Mouse (Mus musculus) embryo, embryonic 10.5 days (tissue): ENCODE measurements around the gene Kcnh1.

Experiments
- DNase-seq: peaks from one replicate; pipeline ENCODE4 v3.0.0-alpha.2; 2015; ENCODE audit warnings: low spot score

Gene Kcnh1

DNA sequence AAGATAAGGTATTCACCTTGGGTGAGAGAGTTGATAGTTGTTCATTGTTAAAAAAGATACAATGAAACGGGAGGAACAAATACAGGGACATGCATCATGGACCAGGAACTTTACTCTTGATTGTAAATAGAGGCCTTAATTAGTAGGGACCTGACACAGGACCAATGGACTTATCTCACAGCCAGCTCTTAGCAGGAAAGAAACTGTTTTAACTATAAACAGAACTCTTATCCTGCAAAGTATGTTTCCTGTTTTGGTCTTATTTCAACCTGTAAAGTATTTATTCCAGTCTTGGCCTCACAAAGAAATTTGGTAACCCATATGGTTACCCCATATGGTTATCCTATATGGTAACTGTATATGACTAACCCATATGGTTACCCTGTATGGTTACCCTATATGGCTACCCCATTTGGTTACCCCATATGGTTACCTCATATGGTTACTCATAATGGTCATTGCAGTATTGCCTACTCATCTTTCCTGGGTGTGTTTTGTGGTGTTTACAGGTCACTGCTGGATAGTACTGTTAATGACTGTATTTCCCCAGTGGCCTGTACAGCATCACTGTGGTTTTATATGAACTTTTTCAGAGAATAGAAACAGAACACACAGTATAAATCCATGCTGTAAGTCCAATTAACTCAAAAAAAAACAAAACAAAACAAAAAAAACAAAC is 125.0 kb downstream of the Kcnh1 start:
- no peak for DNase-seq

GRCm38 (mm10) chr1:192324223-192324622 is 133.6 kb downstream of the Kcnh1 start:
- peak; percentile 35 for DNase-seq

DNA sequence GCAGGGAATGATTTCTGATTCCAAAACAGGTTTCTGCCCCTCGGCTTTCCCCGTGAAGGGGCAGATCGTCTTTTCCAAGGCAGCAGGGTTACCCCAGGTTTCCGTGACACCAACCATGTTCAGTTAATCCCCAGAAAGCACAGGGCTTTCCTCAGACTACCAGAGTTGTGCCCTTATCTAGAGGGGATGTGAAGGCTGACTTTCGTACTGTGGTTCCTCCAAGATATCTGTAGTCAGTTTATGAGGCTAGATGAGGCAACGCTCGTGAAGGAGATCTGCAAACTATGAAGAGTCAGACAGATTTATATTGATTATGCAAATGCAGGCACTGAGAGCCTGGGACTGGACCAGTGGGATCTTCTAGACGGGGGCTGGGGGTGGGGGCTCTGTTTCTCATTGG is 136.5 kb downstream of the Kcnh1 start:
- no peak for DNase-seq

DNA sequence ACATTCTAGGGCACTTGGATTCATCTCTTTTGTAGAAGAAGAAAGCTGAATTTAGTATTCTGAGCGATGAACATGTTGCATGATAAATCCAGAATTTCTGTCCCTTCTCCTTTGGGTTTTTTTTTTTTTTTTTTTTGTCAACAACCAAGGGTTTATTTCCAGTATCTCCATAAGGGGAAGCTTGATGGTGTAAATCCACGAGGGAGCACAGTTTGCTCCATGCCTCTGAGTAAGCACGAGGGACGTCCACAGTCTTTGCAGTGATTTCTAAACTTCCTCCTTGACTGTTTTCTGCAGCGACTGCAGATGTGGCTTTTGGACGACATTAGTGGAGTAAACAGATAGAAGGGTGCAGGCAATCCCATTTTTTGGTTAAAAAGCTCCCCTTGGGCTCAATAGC is 140.6 kb downstream of the Kcnh1 start:
- DNase-seq, result no peak

DNA sequence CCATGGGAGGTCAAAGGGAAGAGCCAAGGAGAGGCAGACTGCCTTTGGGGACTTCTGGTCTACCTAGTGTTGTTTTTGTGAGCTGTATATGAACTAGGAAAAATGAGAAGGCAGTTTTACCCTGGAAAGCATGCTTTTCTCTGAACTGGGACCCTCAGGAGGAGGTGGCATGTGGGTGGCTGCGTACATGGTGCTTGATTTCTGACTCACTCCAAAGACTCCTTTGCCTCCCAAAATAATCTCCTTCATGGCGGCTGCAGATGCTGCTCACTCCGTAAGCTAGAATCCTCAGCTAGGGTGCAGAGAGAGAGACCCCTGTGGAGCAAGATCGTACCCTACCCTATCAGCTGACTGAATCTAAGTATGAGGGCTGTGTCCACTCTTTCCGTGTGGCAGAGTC is 145.5 kb downstream of the Kcnh1 start:
- no peak for DNase-seq

- no peak for DNase-seq
Observed at GRCm38 (mm10) chr1:192339361-192340077, 148.9 kb downstream of the Kcnh1 start.

GRCm38 (mm10) chr1:192341774-192342173 is 151.2 kb downstream of the Kcnh1 start:
- DNase-seq, result no peak

DNA sequence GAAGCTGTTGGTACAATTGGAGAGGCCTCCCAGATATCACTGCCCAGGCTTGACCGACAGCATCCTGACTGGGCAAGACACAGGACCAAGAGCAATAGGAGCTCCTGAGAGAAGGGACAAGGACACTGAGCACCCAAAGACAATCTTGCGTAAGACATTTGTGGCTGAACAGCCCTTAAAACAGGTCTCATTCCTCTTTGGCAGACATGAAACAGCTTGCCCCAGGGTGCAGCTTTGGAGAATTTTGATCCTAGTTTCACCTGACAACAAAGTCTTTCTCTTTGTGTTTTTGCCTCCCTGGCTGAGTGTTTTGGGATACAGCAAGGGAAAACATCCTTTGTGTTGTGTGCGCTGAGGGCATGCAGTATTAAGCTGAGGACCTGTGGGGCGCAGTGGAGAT is 153.4 kb downstream of the Kcnh1 start:
- DNase-seq, result no peak

DNA sequence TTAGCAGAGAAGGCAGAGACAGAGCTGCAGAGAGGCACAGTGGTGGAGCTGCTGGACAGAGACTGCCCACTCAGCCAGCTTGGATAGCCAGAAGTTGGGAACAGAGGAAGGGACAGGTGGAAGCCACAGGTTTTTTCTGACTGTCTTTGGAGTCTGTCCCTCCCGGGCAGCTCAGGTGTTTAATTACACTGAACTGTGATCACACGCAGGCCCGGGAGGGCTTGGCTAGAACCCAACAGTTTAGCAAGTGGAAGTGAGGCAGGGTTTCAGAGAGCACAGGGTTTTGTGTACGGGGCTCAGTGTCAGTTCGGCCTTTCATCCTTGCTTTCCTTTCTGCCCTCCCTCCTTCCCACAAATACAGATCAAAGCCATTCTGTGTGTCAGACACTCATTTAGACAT is 156.8 kb downstream of the Kcnh1 start:
- DNase-seq, result no peak

- DNase-seq, result no peak
Observed at GRCm38 (mm10) chr1:192356231-192356630, 165.7 kb downstream of the Kcnh1 start.

GRCm38 (mm10) chr1:192359212-192359611 is 168.6 kb downstream of the Kcnh1 start:
- no peak for DNase-seq

DNA sequence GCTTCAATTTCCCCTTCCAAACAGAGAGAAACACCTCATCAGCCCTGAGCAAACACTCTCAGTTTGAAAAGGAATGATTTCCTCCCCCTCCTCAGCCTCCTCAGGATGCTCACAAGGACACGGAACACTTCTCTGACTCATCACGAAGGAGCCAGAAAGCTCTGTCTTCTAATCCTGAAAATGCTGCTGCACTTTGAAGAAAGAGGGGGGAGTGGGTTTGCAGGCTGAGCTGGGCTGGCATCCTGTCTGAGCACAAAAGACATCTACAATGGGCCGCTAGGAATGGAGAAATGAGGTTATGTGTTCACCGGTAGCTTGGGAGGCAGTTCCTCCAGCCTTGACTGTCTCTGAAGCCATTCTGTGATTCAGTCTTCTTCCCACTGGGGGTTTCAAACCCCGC is 177.8 kb downstream of the Kcnh1 start:
- DNase-seq, result no peak

GRCm38 (mm10) chr1:192371943-192372614 is 181.5 kb downstream of the Kcnh1 start:
- DNase-seq, result no peak

DNA sequence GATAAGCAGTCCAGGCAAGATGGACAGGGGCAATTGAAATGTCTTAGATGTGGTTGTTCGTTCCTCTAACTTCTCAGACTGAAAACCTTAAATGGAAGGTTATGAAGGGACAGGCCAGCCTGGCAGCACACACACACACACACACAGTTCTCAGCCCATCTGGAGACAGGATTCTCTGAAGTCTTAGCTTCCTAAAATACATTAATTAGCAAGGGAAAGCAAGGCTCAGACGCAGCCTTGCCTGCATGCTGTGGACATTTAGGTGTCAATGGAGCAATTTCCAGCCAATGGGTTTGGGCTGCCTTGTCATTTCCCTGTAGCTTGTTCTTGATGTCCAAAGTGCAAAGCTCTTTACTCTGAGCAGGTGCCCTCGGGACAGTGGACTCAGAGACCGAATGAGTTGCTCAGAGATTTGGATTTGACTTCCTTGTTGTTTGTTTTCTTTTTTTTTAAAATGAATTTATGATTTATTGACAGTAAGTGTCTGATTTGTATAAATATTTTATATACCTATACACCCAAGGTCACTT is 188.0 kb downstream of the Kcnh1 start:
- DNase-seq, result no peak

GRCm38 (mm10) chr1:192380596-192381041 is 190.0 kb downstream of the Kcnh1 start:
- DNase-seq, result no peak

DNA sequence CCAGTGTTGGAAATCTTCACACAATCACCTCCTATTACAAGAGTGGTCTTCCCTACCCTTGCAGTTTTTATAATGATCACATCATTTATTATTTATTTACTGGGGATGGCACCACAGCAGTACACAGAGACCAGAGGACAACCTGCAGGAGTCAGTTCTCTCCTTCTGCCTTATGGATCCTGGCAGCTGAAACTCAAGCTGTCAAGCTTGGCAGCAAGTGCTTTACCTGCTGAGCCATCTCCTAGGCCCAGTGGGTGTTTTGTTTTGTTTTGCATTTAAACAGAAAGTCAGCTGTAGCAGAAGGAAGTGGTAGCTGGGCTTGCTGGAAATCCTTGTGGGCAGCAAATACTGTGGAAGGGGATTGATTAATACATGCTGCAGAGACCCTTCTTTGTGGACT is 197.1 kb downstream of the Kcnh1 start:
- DNase-seq, result no peak

DNA sequence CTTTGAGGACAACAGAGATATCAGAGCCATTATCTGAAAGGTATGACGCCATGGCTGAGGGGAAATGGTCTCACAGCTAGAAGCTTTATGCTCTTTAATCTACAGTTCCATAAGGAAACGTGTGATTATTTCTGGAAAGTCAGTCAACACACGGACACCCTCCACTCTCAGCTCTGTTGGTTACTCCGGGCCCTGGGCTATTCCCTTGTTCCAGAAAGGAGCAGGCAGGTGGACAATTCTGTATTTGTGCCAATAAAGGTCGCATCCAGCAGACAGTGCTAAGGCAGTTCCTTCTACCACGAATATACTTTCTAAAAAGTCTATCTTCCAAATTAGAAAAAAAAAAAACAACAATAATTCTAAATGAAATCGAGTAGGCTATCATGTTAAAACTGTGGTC is 200.5 kb downstream of the Kcnh1 start:
- DNase-seq, result no peak

GRCm38 (mm10) chr1:192392232-192392631 is 201.7 kb downstream of the Kcnh1 start:
- no peak for DNase-seq

DNA sequence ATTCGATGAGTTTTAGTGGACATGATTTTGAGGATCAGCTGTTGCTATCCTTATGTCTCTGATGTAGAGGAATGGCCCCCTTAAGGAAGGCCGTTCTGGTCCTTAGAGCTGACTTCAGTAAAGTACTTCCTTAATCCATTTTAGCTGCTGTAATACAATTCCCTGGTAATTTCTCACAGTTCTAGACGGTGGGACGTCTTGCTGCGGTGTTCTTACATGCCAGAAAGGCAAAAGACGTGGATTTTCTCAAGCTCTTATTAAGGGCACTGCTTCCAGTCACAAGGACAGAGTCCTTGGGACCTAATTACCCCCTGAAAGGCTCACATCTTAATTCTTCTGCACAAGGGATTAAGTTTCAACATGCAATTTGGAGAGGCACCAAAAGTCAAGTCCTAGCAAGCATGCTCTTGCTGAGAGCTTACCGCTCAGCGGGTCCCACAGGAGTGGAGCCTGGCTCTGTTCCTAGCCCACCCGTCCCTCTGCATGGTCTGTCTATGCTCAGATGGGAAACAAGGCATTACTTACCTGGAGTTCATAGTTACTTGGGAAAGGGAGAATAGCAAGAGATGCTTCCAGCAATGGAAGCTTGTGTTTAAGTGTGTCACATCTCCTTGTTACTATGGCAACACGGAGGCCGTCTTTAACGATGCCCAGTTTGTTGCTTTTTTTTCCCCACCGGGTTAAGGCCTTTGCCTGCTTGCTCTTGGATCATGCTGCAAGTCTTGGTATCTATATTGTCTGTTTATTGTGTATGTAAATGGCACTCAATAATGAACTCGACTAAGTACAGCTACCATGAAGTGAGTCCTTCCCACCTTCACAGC is 209.3 kb downstream of the Kcnh1 start:
- DNase-seq, result no peak

DNA sequence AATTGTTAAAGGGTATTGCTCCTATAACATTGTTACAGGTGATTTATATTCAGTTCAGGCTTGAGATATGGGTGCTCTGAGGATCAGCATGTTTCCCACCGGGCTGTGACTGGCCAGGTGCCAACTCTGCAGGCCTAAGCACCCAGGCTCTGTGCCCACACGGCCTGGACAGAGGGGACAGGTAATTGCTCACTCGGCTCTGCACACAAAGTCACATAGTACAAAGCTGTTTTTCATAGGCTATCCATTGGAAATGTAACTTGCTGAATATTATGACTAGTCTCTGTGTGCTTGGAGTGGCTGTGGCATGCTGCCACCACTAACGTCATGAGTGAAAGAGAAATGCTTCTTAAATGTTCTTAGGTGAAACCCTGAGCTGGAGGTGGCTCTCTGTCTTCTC is 210.4 kb downstream of the Kcnh1 start:
- DNase-seq, result no peak

DNA sequence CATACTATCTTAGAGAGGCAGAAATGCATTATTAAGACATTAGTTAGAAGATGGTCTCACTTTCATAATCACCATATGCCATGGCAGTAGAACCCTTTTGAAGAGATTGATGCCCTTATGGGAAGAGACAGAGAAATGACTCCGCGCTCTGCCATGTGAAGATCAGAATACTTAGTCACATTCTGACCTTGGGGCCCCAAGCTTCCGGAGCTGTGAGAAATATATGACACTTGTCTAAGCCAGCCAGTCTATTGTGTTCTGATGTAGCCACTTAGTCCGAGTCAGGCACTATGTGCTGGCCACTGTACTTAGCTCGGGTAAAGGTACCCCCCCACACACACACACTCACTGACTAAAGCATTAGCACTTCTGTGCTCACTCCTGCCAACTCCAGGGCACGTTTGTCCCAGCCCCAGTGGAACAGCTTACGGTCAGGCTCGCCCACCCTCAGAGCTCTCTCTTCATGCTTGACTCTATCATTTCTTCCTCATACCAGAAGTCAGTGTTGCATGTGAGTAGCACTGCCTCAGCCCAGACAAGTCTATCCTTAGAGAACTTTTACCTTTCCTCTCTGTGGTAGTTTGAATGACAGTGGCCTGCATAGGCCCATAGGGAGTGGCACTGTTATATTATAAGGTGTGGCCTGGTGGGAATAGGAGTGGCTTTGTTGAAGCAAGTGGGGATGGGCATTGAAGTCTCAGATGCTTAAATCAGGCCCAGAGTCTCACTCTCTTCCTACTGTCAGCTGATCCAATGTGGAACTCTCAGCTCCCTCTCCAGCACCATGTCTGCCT is 212.5 kb downstream of the Kcnh1 start:
- no peak for DNase-seq
